Mouse (Mus musculus): ENCODE measurements around the gene Urb1.
"Not testable (repeated sequence)": the region's sequence is repeated elsewhere in the genome, so short reads cannot be mapped to it uniquely, and the experiment has no call there.

The Urb1 gene

DNA sequence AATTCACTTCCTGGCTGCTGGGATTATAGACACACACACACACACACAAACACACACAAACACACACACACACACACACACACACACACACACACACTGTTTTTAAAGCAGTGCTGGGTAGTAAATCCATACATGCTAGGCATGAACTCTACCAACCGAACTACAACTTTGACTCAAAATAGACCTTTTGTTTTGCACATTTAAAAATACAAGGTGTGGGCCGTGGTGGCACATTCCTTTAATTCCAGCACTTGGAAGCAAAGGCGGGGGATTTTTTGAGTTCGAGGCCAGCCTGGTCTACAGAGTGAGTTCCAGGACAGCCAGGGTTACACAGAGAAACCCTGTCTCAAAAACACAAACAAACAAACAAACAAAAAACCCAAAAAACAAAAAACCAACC, 13.8 kb upstream of the Urb1 start:
- not testable (repeated sequence) for DNase-seq (ENCODE audit: extremely low read depth, low read depth)

DNA sequence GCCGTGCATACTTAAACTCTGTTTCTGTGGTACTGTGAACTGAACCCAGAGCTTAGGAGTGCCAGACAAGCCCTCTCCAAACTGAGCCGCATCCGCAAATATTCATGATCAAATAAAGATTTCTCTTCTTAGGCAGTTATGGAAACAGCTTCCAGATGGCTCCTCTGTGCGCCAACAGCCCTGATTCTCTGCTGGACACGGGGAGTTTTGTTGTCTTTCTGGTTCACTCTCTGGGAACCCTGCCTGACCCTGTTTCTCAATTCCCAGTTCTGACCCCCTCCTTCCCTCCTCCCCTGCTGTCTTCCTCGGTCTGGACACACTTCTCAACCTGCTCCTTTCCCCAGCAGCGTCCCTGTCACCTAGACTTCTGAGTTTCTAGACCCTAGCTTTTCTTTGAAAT, 12.8 kb upstream of the Urb1 start:
- DNase-seq (ENCODE audit: extremely low read depth, low read depth): no peak

DNA sequence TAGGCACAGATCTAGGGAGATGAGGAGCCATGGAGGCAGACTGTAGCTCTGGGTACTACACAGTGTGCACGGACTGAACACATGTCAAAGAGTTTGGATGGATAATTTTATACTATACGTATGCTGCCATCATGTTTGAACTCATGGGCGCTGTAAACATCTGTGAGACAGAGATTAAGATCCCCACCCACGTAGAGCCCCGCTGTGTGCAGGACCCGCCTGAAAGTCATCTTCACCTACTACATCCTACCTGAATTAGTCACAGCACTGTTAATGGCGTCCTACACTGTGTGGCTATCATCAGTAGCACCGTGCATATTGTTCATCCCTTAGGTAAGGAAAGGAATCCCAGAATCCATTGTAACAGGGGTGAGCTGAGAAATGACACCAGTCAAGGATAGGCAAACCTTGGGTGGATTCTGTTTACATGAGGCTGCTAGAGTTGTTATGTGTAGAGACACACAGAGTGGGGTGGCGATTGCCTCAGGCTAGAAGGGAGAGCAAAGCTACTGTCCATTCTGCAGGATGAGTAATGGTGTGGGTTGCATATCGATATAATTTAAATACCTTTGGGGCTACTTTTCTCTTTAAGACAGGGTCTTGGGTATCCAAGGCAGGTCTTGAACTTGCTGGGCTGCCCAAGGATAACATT, 12.2 kb upstream of the Urb1 start:
- no peak for DNase-seq (ENCODE audit: extremely low read depth, low read depth)

DNA sequence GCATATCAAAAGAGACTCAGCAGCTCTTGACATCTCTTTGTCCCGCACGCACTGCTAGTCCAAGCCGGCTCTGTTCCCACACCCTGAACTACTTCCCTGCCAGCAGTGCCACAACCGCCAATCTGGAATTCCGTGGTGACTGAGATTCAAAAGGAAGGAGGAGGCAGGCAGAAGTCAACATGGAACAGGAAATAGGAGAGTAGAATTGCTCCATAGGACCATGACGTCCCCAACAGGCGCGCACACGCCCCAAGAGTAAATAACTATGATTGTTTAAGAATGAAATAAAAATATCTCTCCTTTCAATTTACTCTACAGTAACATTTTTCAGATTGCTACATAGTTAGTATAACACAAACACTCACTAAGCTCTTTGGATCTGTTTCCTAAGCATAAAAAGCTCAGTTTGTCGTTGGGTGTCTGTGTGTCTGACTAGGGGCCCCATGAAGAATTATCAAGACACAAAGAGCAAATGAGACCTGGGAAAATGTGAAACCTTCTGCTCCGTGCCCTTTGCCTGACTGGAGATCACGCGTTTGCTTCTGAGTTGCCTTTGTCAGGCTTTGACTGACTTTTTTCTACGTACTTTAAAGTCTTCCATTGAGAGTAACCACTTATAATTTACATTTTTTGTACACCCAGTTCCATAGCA, 11.0 kb upstream of the Urb1 start:
- DNase-seq (ENCODE audit: extremely low read depth, low read depth): no peak

DNA sequence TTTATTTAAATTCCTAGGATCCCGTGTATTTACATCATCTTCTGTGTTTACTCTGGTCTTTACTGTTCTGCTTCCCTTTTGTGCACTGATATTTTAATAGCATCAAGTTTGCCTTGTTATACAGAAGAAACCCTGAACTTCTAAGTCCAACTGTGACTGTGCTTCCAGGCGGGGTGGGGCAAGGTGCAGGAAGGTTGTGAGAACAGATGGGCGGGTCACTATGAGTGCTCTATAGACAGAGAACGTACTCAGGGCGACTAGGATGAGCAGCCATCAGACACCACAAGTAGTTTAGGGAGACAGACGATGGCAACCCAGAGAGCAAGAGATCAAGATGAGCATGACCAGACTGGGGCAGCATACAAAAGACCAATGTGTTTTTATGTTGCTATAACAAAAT, 10.1 kb upstream of the Urb1 start:
- no peak for DNase-seq (ENCODE audit: extremely low read depth, low read depth)

DNA sequence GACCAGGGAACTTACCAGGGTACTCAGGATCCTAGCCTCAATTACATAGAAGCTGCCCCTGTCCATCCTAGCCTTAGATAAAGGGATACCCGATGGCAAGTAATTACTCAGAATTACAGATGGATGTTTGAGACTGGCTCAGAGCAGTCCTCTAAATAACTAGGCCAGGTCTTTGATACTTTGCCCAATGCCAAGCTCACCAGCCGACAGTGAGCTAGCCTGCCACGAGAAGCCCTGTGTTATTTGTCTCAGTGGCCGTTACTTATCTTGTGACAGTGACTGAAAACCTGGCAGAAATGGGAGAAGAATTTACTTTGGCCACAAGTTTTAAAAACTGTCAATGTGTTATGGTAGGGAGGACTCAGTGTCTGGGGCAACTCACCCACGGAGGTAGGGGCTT, 1.9 kb upstream of the Urb1 start:
- DNase-seq (ENCODE audit: extremely low read depth, low read depth): no peak

DNA sequence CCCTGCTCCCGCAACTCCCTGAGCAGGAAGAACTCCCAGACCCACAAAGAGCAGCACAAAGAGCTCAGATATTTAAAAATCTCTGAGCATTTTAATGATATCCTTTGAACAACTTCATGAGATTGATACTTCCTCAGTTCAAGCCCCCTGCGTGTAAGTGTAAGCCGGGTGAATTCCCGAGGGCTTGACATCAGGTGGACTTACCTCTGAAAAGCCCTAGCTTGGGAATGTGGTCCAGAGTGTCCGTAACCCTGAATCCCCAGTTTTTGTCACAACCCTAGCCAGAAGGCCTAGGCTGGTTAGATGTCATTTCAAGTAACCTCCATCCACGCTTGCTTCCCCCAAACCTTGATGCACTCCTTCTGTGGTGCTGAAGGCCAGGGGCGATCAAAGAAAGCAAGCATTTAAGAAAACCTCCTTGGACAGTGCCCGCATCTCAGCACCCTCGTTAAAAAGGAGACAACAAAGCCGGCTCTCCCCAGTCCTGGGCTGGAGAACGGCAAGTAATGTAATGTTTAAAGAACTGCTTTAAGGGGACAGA, 573 bp upstream of the Urb1 start:
- DNase-seq (ENCODE audit: extremely low read depth, low read depth): no peak

DNA sequence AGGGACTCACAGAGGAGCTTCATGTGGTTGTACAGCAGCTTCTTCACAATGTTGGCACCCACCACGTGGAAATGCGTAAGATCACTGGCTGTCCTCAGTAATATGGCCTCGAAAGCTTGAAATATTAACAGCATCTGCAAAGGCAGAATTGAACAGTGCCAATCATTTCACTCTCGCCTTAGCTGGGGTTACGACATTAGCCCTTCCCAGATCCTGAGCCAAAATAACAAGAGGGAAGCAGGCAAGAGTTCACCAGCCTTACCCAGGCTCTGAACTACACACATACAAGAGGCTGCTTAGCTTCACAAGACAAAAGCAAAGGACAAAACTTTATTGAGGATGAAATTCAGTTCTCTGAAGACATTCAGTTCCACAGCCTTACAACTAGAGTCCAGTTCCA, 5.7 kb downstream of the Urb1 start:
- no peak for DNase-seq (ENCODE audit: extremely low read depth, low read depth)

DNA sequence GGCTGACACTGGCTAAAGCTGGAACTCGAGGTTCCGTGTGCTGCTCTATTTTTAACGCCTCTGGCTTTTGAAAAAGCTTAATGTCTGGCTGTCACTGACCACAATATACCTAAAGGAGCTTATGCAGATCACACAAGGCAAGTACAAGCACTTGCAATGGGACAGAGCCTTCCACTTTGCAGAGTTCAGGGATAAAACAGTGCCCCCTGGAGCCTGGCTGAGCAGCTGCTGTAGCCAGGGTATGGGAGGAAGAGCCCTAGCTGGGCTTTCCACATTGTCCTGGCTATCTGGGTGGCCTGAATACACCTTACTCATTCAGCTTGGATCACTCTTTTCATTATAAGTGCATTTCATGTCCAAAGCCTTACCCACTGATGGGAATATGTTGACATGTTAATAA, 8.3 kb downstream of the Urb1 start:
- no peak for DNase-seq (ENCODE audit: extremely low read depth, low read depth)

DNA sequence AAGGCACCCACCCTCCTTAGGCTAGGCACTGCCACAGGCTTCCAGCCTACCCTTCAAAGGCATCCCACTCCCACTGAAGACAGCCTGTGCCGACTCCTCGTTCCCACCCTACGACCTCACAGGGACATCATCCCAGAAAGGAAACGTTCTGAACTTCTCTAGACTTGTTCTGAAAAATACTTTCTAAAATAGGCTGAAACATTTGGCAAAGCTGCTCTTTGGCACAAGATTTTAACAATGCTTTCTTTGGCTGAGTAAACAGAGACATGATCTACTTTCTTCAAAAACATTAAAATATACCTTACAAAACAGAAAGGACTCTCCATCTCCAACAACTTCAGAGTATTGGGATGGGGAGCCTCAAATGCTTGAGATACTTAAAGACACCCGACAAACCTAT, 9.0 kb downstream of the Urb1 start:
- no peak for DNase-seq (ENCODE audit: extremely low read depth, low read depth)

DNA sequence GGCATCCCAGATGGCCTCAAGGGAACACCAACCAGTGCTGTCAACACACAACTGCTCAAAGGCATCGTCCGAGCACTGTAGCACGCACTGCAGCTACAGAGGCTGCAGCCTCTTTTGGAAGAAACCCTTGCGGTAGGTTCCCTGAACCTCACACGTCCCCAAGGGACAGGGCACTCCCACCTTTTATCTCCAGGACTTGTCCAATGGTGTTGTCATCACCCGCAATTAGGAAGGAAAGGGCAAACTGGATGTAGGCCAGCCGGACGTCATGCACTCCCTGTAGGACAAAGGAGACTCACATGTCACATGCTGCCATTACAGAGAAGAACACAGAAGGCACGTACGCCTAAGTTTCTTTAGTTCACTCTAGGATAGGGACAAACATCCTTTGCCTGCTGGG, 10.4 kb downstream of the Urb1 start:
- DNase-seq (ENCODE audit: extremely low read depth, low read depth): no peak

DNA sequence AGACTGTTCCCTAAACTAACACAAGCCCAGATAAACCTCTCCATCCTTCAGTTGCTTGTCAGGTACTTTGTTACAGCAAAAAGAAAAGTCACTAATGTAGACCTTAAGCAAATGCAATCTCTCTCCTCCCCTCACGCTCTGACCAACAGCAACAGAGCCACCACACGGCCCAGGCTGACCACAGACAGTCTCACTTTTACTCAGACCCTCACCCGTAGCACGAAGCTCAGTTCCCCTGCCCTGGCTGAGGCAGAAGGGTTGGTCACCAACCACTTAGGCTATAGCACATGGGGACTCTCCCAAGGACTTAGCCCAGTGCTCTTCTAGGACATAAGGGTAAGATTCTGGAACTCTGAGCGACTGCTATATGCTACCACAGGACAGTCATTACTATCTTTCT, 11.4 kb downstream of the Urb1 start:
- no peak for DNase-seq (ENCODE audit: extremely low read depth, low read depth)

DNA sequence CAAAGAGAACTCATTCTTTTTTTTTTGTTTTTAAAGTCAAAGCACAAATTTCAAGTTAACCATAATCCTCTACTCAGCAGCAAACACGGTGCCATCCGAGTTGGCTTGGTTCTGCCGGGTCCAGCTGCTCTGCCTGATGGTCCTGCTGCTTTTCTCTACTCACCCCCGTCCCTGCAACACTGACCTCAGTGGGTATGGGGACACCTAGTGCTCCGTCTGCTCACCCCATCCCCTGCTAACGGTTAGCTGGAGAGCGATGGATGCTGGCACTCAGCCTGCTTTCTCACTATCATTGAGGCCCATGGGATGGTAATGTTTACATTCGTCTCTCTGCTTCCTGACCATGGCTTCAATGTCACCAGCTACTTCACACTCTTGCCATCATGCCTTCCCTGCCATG, 11.8 kb downstream of the Urb1 start:
- DNase-seq (ENCODE audit: extremely low read depth, low read depth): no peak

DNA sequence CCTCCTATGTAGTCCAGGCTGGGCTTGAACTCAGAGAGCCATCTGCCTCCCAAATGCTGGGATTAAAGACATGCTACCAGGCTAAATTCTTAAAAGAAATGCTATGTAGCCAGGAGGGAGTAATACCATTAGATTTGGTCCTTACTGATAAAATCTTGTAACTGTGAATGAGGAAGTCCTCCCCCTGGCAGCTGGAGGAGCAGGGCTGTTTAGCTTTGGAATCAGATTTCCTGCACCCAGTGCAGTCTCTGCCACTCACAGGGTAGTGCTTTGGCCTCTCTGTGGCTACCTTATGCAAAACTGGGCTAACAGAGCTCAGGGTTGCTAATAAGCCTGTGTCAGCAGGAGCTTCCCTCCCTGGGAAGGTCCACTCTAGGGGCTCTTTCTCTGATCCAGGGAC, 15.5 kb downstream of the Urb1 start:
- DNase-seq (ENCODE audit: extremely low read depth, low read depth): no peak

DNA sequence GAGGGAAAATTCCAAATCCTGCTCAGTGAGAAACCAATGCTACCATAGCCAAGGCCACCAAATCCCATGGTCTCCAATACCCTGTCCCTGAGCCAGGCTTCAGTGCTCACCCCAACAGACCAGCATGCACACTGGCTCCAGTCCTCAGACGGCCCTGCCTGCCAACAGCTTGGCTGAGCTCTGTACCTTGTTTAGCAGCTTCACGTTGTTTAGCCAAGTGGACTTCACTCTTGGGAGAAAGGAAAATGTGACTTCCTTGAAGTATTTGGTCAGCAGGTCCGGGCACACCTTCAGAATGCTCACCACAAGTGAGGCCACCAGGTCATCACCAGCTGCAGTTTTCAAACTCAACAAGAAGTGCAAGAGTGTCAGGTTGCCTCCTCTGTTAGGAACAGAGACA, 17.7 kb downstream of the Urb1 start:
- no peak for DNase-seq (ENCODE audit: extremely low read depth, low read depth)

DNA sequence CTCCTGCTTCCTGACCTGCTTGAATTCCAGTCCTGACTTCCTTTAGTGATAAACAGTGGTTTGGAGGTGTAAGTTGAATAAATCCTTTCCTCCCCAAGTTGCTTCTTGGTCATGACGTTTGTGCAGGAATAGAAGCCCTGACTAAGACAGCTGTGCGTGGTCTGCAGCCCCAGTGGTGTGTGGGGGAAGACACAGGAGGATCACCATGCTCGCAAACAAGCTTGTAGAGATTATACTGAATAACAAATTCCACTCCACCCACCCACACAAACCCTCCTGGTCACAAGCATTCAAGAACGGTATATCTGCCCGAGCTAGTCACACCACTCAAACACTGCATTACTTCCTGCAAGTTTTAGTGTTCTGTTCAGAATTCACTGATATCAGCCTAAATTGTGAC, 18.1 kb downstream of the Urb1 start:
- no peak for DNase-seq (ENCODE audit: extremely low read depth, low read depth)

DNA sequence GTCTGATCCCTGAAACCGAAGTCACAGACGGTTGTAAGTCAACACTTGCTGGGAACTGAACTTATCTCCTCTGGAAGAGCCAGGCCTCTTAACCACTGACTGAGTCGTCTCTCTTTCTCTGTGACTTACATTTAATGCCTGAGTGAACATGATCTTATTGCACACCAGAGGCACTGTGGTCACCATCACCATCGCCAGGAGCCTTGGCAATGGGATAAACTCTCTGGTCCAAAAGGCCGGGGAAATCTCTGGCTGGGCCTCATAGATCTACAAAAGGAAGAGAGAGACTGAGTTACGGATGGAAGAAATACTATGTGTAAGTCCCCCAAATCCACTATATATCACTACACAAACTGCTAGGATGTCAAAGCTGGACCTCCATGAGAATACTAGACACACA, 19.3 kb downstream of the Urb1 start:
- no peak for DNase-seq (ENCODE audit: extremely low read depth, low read depth)

DNA sequence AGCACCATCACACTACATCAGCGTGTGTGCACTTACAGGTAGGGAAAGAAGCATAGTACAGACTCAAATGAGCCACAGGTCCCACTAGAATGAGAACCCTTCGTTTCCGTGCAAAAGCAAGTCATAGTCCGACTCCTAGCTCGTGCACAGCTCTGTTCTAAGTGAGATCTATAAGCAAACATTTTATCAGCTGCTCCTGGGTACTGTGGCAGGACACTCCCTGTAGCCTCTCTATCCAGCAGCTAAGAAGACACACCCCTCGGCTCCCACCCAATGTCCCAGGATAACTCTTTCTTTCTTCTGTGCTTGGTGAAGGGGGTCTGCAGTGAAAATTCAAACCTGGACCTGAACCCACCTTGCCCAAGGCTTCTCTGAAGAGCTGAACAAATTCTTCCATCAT, 21.6 kb downstream of the Urb1 start:
- no peak for DNase-seq (ENCODE audit: extremely low read depth, low read depth)

DNA sequence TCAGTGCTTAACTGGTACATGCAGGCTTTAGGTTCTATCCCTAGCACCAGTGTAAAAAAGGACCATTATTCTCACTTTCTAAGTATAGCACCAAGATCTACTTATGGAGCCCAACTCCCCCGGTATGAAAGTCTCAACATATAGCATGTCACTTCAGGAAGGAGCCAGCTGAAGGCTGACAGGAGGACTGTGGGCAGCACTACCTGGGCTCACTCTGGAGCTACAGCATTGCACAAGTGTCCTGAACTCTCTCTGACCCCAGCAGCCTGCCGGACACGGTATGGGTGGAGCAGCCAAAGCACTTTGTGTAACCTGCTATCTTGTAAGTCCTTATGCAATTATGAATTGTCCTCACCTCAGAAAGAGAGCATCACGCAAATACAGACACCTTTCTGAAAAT, 25.0 kb downstream of the Urb1 start:
- no peak for DNase-seq (ENCODE audit: extremely low read depth, low read depth)

DNA sequence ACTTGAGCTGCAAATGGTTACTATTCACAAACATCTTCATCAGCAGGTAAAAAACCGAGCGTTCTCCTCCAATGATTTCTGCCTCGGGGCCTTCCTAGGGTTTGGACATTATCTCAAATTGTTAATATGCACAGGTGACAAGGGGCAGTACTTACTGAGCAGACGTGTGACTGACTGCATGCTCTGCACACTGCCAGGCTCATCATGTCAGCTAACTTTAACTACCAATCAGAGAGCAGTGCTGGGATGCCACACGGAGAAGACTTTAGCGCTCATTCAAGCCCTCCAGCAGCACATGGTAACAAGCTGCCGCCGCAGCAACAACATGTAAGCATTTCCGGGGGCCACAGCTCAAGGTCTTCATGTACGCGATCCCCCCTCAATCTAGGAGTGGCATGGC, 26.9 kb downstream of the Urb1 start:
- DNase-seq (ENCODE audit: extremely low read depth, low read depth): no peak

DNA sequence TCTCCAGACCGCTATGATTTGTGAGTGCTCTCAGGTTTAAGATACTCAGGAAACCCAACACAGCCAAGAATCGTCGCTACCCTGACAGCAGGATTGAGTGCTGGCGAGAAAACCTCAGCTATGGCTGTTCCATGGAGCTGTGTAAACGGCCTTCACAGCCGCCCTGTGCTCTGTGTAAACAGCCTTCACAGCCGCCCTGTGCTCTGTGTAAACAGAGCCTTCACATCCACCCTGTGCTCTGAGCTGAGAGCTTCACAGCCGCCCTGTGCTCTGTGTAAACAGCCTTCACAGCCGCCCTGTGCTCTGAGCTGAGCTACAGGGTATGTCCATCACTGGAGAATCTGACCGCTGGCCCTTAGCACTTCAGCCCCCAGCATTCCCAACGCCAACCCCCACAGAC, 30.4 kb downstream of the Urb1 start:
- DNase-seq (ENCODE audit: extremely low read depth, low read depth): no peak

DNA sequence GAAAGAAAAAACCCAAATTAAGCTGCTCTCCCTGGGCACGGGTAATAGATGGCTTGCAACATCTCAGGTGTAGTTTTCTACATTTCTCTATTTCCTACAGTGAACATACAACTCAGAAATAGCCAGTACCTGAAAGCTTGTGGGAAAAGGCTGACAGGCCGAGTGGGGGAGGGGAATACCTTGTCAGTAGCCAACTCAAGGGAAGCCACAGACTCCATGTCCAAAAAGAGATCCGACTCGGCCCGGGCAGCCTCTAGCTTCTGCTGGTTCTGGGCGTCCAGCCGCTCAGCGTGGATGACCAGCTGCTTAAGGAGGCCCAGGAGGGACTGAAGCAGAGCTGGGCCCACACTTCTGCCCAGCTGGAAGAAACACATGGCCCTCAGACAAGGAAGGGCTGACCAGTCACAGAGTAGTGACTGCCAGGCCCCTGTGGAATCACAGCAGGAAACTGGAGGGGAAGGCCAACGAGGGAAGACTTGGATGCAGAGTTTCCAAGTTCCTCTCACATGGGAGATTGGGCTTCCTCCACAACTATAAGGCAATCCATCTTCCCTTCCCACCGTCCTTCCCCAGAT, 34.2 kb downstream of the Urb1 start:
- DNase-seq (ENCODE audit: extremely low read depth, low read depth): no peak

DNA sequence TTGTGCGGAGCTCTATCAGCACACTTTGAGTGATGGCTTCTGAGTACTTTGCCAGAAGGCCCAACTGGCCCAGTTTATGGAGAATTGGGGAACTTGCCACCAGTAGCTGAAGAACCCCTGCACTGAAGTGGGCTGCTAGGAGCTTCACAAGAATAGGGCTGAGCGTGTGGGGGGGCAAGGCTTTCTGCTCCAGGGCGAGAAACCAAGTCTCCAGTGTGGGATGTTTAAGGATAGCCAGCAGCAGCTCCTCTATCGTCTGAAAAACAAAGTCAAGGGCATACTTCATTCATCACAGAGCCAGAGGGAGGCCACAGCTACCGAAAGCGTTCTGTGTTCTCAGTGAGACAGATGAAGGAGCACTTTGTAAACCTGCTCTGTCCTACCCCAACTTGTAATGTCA, 35.6 kb downstream of the Urb1 start:
- no peak for DNase-seq (ENCODE audit: extremely low read depth, low read depth)
